Mouse (Mus musculus): ENCODE measurements around the gene Ndufs5. TPM values are rescaled to one million over a fixed set of nuclear protein-coding genes. Genes with fewer than 3 reads are reported as not detected.

The Ndufs5 gene
- total and polyA plus RNA-seq, 3 experiments: 121 to 213 (median 174) TPM

DNA sequence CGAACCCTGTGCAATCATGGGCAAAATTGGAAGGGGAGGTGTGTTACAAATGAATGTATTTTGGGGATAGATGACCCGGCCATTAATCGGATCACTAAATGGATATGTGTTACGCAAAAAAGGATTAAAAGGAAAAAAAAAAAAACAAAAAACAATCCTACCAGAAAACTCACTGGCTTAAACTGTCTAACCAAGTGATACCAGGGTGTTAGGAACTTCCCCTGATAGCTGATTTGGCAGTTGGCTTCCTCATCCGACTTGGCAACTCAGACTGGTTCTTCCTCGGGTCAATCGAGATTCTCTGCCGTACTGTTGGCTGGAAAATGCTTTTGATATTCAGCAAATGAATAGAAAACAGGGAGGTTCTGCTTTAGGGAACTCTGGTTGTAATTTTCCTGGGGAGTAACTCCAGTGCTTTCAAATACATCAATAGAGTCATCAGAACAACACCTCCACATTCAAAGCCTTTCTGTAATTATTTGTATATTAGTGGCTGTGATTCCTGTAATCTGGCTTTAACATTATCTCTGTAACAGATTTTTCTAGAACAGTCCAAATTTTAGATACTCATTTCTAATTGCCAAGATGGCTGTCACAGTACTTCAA is 32.8 kb upstream of the Ndufs5 start:
- Histone ChIP-seq H3K4me1 (ENCODE audit: control insufficient read depth in 1 of 2, insufficient read depth in 2 of 2) (peaks cover 10 to 36% of the 10 kb centered on the region in 2 experiments), H3K9ac (ENCODE audit: insufficient read depth, low read depth) (peak overlapping the region; percentile 71), H3K4me3 (replicated peaks in 1 of 3; ENCODE audit: low read depth in 2 of 3, low read length in 2 of 3, poor library complexity in 1 of 3) (peak overlapping the region; percentile 57 to 93 (median 58)), H3K36me3 (replicated peaks in 1 of 2; ENCODE audit: control insufficient read depth in 1 of 2, insufficient read depth in 1 of 2, low read length in 1 of 2) (peaks cover 0 to 10% of the 10 kb centered on the region in 2 experiments), H3K27me3 (replicated peaks) (peaks cover 2% of the 10 kb centered on the region), H3K27ac (ENCODE audit: insufficient read depth, low read depth) (no peak overlapping the region), H3K4me2 (ENCODE audit: insufficient read depth, low read depth, poor library complexity, severe bottlenecking) (peak overlapping the region; percentile 92), H3K79me2 (replicated peaks; ENCODE audit: control insufficient read depth, extremely low read depth, insufficient read depth, poor library complexity, severe bottlenecking) (peaks cover 40% of the 10 kb centered on the region), H3K9me3 (replicated peaks; ENCODE audit: low read length) (no peaks in the 10 kb centered on the region)
- peak; percentile 41 for DNase-seq (ENCODE audit: extremely low read depth)
- dilution Hi-C loops (cut with MboI; ENCODE audit: extremely low pct_ligation_motif_present, extremely low pct_unique_long_range_greater_than_20kb, low sequenced_read_pairs): no loop called here
- TF ChIP-seq CTCF (conservative IDR thresholded peaks at IDR 0.05 in 1 of 2, IDR thresholded peaks at IDR 0.05 in 1 of 2; ENCODE audit: low read depth in 2 of 2, low read length in 2 of 2) (no peak), TBP (conservative IDR thresholded peaks at IDR 0.05; ENCODE audit: low read depth, low read length) (0 out of 2 replicates have a peak, but pooled peaks have one; percentile 7)
- in situ Hi-C loops (cut with MboI; ENCODE audit: low pct_ligation_motif_present, low pct_unique_long_range_greater_than_20kb, low sequenced_read_pairs): no loop called here

DNA sequence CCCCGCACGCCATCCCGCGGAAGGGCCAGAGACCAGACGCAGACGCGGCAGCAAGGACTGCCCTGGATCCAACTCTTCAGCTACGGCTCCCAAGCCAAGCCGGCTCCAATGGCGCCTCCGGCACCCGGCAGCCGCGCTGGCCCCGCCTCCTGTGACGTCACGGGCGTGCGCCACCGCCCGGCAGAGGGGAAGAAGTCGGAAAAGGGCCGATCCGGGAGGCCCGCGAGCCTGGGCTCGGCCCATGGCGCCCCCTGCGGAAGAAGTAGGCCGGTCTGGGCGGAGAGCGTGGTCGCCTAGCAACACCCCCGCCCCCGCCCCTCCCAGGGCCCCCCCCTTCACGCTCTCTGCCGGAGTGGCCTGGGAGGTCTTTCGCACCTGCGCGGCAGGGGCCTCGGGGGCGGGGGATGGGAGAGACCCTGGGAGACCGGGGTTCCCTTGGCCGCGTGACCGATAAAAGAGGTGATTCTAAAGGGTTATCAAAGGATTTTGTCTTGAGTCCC is 32.2 kb upstream of the Ndufs5 start, which contains the start of gene Akirin1:
Gene Akirin1 (minus strand): TSS at position 194 of the 500 bp plus-strand sequence.
- peak within 1 kb of the TSS; percentile 97 for H3K9ac ChIP-seq (ENCODE audit: insufficient read depth, low read depth)
- peaks cover 2% of the 10 kb centered on the region for H3K27me3 ChIP-seq (replicated peaks)
- no peaks in the 10 kb centered on the region for H3K9me3 ChIP-seq (replicated peaks; ENCODE audit: low read length)
- peaks cover 0 to 14% of the 10 kb centered on the region in 2 experiments for H3K36me3 ChIP-seq (replicated peaks in 1 of 2; ENCODE audit: control insufficient read depth in 1 of 2, insufficient read depth in 1 of 2, low read length in 1 of 2)
- H3K4me2 ChIP-seq (ENCODE audit: insufficient read depth, low read depth, poor library complexity, severe bottlenecking): peak within 1 kb of the TSS; percentile 93
- peak within 1 kb of the TSS; percentile 44; the same call in 1 of the 2 replicates for H3K27ac ChIP-seq (ENCODE audit: insufficient read depth, low read depth)
- peak within 1 kb of the TSS; percentile 90 to 97 (median 93) for H3K4me3 ChIP-seq (replicated peaks in 1 of 3; ENCODE audit: low read depth in 2 of 3, low read length in 2 of 3, poor library complexity in 1 of 3)
- dilution Hi-C loops (cut with MboI; ENCODE audit: extremely low pct_ligation_motif_present, extremely low pct_unique_long_range_greater_than_20kb, low sequenced_read_pairs) (no loop called here), in situ Hi-C loops (cut with MboI; ENCODE audit: low pct_ligation_motif_present, low pct_unique_long_range_greater_than_20kb, low sequenced_read_pairs) (no loop called here)
- peaks cover 12 to 40% of the 10 kb centered on the region in 2 experiments for H3K4me1 ChIP-seq (ENCODE audit: control insufficient read depth in 1 of 2, insufficient read depth in 2 of 2)
- peaks cover 46% of the 10 kb centered on the region for H3K79me2 ChIP-seq (replicated peaks; ENCODE audit: control insufficient read depth, extremely low read depth, insufficient read depth, poor library complexity, severe bottlenecking)
- peak; percentile 92 for DNase-seq (ENCODE audit: extremely low read depth)
- TF ChIP-seq ZKSCAN1 (IDR thresholded peaks at IDR 0.05; ENCODE audit: borderline replicate concordance, low read depth, low read length) (no peak), CTCF (conservative IDR thresholded peaks at IDR 0.05 in 1 of 2, IDR thresholded peaks at IDR 0.05 in 1 of 2; ENCODE audit: low read depth in 2 of 2, low read length in 2 of 2) (peak in 1 of 2 experiments; percentile 63; a peak in 2 of 4 replicates), E2F4 (IDR thresholded peaks at IDR 0.05; ENCODE audit: insufficient replicate concordance, low read depth, low read length) (no peak), MAX (IDR thresholded peaks at IDR 0.05; ENCODE audit: low read length) (peak; percentile 65; the same call in 1 of the 2 replicates), ETS1 (conservative IDR thresholded peaks at IDR 0.05; ENCODE audit: low read depth, low read length) (peak; percentile 12; the same call in 1 of the 2 replicates), ELF1 (IDR thresholded peaks at IDR 0.05; ENCODE audit: low read depth, low read length) (peak; percentile 84), ZMIZ1 (IDR thresholded peaks at IDR 0.05; ENCODE audit: low read depth, low read length) (peak; percentile 64; the same call in 1 of the 2 replicates), CHD2 (IDR thresholded peaks at IDR 0.05; ENCODE audit: low read length) (peak; percentile 87), RAD21 (IDR thresholded peaks at IDR 0.05; ENCODE audit: low read depth, low read length) (peak; percentile 14), MAZ (IDR thresholded peaks at IDR 0.05; ENCODE audit: low read depth, low read length) (peak; percentile 95), ZNF384 (IDR thresholded peaks at IDR 0.05; ENCODE audit: low read depth, low read length) (no peak), USF2 (conservative IDR thresholded peaks at IDR 0.05; ENCODE audit: low read depth, low read length) (no peak), UBTF (IDR thresholded peaks at IDR 0.05; ENCODE audit: low read depth, low read length) (no peak), IRF4 (IDR thresholded peaks at IDR 0.05; ENCODE audit: low read depth, low read length) (peak; percentile 68), MXI1 (IDR thresholded peaks at IDR 0.05; ENCODE audit: low read depth, low read length) (peak; percentile 83), EP300 (IDR thresholded peaks at IDR 0.05; ENCODE audit: low read length) (no peak; the same call in 1 of the 2 replicates), NRF1 (IDR thresholded peaks at IDR 0.05; ENCODE audit: low read depth, low read length) (peak; percentile 79), POLR2AphosphoS2 (IDR thresholded peaks at IDR 0.05; ENCODE audit: low read depth, low read length) (peak; percentile 47; the same call in 1 of the 2 replicates), BHLHE40 (IDR thresholded peaks at IDR 0.05; ENCODE audit: low read depth, low read length) (peak; percentile 63), MYC (IDR thresholded peaks at IDR 0.05; ENCODE audit: low read depth, low read length) (0 out of 2 replicates have a peak, but pooled peaks have one; percentile 52), POLR2A (IDR thresholded peaks at IDR 0.05; ENCODE audit: low read depth, low read length) (peak; percentile 84), KAT2A (IDR thresholded peaks at IDR 0.05; ENCODE audit: insufficient replicate concordance, low read length) (peak; percentile 67; the same call in 1 of the 2 replicates), TCF12 (IDR thresholded peaks at IDR 0.05; ENCODE audit: low read depth, low read length) (peak; percentile 90), RCOR1 (conservative IDR thresholded peaks at IDR 0.05; ENCODE audit: low read depth, low read length) (no peak; the same call in 1 of the 2 replicates), JUN (IDR thresholded peaks at IDR 0.05; ENCODE audit: insufficient read depth, low read depth, low read length) (no peak), JUND (conservative IDR thresholded peaks at IDR 0.05; ENCODE audit: low read depth, low read length) (no peak), ZC3H11A (IDR thresholded peaks at IDR 0.05; ENCODE audit: low read depth, low read length) (no peak), USF1 (IDR thresholded peaks at IDR 0.05; ENCODE audit: low read depth, low read length) (no peak), CHD1 (IDR thresholded peaks at IDR 0.05; ENCODE audit: low read depth, low read length) (peak; percentile 98), NELFE (IDR thresholded peaks at IDR 0.05; ENCODE audit: low read depth, low read length) (peak; percentile 82)
